Mouse (Mus musculus): Measurements from ENCODE around the gene Taf1d. TPM values are rescaled to one million over a fixed set of nuclear protein-coding genes. Genes with fewer than 3 reads are reported as not detected.

Taf1d gene
- total RNA-seq, 1 experiment: 1,438 TPM

DNA sequence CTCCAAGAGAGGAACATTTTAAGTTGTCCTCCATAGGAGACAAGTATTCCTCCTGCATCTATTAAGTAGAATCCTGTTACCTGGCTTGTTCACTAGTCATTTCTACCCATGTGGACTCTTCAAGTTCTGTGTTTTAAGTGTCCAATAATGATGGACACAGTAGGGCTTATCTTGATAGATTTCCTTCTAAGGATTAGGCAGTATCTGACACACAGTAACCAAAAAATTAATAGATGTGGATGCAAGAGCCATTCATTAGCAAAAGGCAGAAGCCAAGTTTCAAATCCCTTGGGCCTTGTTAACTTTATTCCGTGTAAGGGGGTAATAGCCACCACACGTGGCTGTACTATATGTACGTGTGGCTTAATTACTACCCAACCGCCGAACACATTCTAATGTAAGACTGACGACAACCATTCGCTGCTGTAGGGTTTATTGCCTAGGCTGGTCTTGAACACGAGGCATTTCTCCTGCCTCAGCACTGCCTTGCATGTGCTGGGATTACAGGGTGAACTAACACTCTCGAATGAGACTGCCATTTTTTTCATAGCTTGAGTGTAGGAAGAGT is 51.0 kb downstream of the Taf1d start:
- in situ Hi-C loops (cut with MboI; ENCODE audit: low sequenced_read_pairs in 2 of 2, unreplicated experiment in 2 of 2): no loop called here
- DNase-seq (ENCODE audit: low read depth, low spot score): peak; percentile 15

DNA sequence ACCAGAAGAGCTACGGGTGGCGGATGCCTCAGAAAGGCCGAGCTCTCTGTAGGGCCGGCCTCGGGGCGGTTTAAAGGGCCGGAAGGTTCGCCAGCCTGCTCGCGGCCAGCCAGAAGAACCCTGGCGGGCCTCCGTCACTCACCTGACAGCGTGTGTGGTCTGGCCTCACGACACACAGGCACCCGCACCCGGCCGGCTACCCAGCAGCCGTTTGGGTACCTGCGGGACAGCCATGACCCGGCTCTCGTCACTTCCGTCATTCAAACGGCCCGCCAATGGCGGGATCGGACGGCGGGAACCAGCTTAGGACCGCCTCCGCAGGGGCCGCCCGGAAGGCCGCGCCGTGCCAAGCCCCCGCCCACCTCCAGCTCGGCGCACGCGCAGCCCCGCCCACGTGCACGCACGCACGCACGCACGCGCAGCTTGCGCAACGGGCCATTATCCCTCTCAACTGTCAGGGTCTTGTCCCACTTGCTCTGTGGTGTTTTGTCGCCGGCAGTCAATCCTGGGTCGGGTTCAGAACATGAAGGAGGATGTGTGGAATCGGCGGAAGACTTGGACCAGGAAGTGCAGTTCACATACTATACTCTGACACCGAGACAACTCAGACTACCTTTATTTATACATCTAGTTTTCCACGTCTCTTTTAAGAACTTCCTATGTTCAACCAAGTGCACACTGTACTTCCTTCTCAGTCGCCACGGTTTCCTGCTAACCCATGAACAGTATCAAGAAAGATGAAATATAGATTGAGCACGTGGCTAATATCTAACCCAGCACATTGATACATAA is 51.7 kb downstream of the Taf1d start, which contains the start of gene Cep295:
Cep295 (minus strand) TSS at position 305 of the 792 bp plus-strand sequence.
- Histone ChIP-seq H3K9me3 (ENCODE audit: control insufficient read depth, insufficient read depth, low read depth, low read length) (no peaks in the 10 kb centered on the region), H3K36me3 (ENCODE audit: control insufficient read depth, insufficient read depth, low read length, poor library complexity, severe bottlenecking) (peaks cover 3% of the 10 kb centered on the region), H3K4me1 (ENCODE audit: control insufficient read depth in 2 of 2, insufficient read depth in 2 of 2, low read length in 2 of 2, poor library complexity in 1 of 2) (0 out of 4 replicates have a peak, but pooled peaks cover 0 to 2% of the 10 kb centered on the region in 2 experiments), H3K27ac (ENCODE audit: insufficient read depth, low read depth, low read length, poor library complexity, severe bottlenecking) (peak within 1 kb of the TSS; percentile 73), H3K9ac (ENCODE audit: insufficient read depth, low read depth, low read length, poor library complexity, severe bottlenecking) (peak within 1 kb of the TSS; percentile 94), H3K4me3 (ENCODE audit: insufficient read depth in 1 of 2, low read depth in 1 of 2, low read length in 2 of 2, poor library complexity in 1 of 2, severe bottlenecking in 1 of 2) (peak within 1 kb of the TSS; percentile 93 to 95)
- peak; percentile 83 for DNase-seq (ENCODE audit: low read depth, low spot score)
- TF ChIP-seq HCFC1 (IDR thresholded peaks at IDR 0.05; ENCODE audit: borderline replicate concordance, insufficient read depth, low read length): peak; percentile 65; the same call in 1 of the 2 replicates
- TF ChIP-seq ZNF384 (IDR thresholded peaks at IDR 0.05; ENCODE audit: low read depth, low read length): no peak
- in situ Hi-C loops (cut with MboI; ENCODE audit: low sequenced_read_pairs in 2 of 2, unreplicated experiment in 2 of 2): no loop called here

More for the DNA sequence above, 51.0 kb downstream of the Taf1d start:
- Histone ChIP-seq H3K9me3 (ENCODE audit: control insufficient read depth, insufficient read depth, low read depth, low read length) (no peaks in the 10 kb centered on the region), H3K9ac (ENCODE audit: insufficient read depth, low read depth, low read length, poor library complexity, severe bottlenecking) (peak overlapping the region; percentile 94), H3K27ac (ENCODE audit: insufficient read depth, low read depth, low read length, poor library complexity, severe bottlenecking) (peak overlapping the region; percentile 73), H3K4me3 (ENCODE audit: insufficient read depth in 1 of 2, low read depth in 1 of 2, low read length in 2 of 2, poor library complexity in 1 of 2, severe bottlenecking in 1 of 2) (peak overlapping the region; percentile 93 to 95), H3K36me3 (ENCODE audit: control insufficient read depth, insufficient read depth, low read length, poor library complexity, severe bottlenecking) (peaks cover 3% of the 10 kb centered on the region), H3K4me1 (ENCODE audit: control insufficient read depth in 2 of 2, insufficient read depth in 2 of 2, low read length in 2 of 2, poor library complexity in 1 of 2) (0 out of 4 replicates have a peak, but pooled peaks cover 0 to 2% of the 10 kb centered on the region in 2 experiments)
- TF ChIP-seq ZC3H11A (IDR thresholded peaks at IDR 0.05; ENCODE audit: borderline replicate concordance, low read depth, low read length) (no peak), ZNF384 (IDR thresholded peaks at IDR 0.05; ENCODE audit: low read depth, low read length) (no peak), HCFC1 (IDR thresholded peaks at IDR 0.05; ENCODE audit: borderline replicate concordance, insufficient read depth, low read length) (no peak), MAFK (IDR thresholded peaks at IDR 0.05; ENCODE audit: insufficient read depth, low read depth, low read length) (no peak), CHD2 (IDR thresholded peaks at IDR 0.05; ENCODE audit: low read depth, low read length) (no peak)

DNA sequence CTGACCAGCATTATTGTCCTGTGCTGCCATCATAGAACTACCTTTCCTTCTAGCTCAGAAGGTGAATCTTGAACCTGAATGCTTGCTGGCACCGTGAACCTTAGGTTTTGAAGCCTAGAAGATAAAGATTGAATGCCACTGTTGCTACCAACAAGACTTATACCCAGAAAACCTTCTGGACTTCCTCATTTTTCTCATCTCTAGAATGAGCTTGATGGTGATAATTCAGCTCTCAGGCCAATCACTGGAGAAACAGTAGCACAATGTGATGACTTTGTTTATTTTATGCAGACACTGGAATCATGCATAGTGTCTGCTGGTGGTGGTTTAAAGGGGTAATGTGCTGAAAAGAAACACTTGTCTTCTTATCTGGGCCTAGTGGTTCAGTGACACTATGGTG is 58.8 kb downstream of the Taf1d start:
- no peak for TF ChIP-seq ZNF384 (IDR thresholded peaks at IDR 0.05; ENCODE audit: low read depth, low read length)
- TF ChIP-seq ZC3H11A (IDR thresholded peaks at IDR 0.05; ENCODE audit: borderline replicate concordance, low read depth, low read length): no peak
- TF ChIP-seq CHD2 (IDR thresholded peaks at IDR 0.05; ENCODE audit: low read depth, low read length): no peak
- TF ChIP-seq HCFC1 (IDR thresholded peaks at IDR 0.05; ENCODE audit: borderline replicate concordance, insufficient read depth, low read length): no peak
- TF ChIP-seq MAFK (IDR thresholded peaks at IDR 0.05; ENCODE audit: insufficient read depth, low read depth, low read length): no peak
- Histone ChIP-seq H3K4me3 (ENCODE audit: insufficient read depth in 1 of 2, low read depth in 1 of 2, low read length in 2 of 2, poor library complexity in 1 of 2, severe bottlenecking in 1 of 2) (no peak overlapping the region), H3K36me3 (ENCODE audit: control insufficient read depth, insufficient read depth, low read length, poor library complexity, severe bottlenecking) (no peaks in the 10 kb centered on the region), H3K4me1 (ENCODE audit: control insufficient read depth in 2 of 2, insufficient read depth in 2 of 2, low read length in 2 of 2, poor library complexity in 1 of 2) (0 out of 4 replicates have a peak, but pooled peaks cover 0 to 2% of the 10 kb centered on the region in 2 experiments), H3K27ac (ENCODE audit: insufficient read depth, low read depth, low read length, poor library complexity, severe bottlenecking) (no peak overlapping the region), H3K9me3 (ENCODE audit: control insufficient read depth, insufficient read depth, low read depth, low read length) (no peaks in the 10 kb centered on the region), H3K9ac (ENCODE audit: insufficient read depth, low read depth, low read length, poor library complexity, severe bottlenecking) (no peak overlapping the region)
- no peak for DNase-seq (ENCODE audit: low read depth, low spot score)
- in situ Hi-C loops (cut with MboI; ENCODE audit: low sequenced_read_pairs in 2 of 2, unreplicated experiment in 2 of 2): no loop called here

DNA sequence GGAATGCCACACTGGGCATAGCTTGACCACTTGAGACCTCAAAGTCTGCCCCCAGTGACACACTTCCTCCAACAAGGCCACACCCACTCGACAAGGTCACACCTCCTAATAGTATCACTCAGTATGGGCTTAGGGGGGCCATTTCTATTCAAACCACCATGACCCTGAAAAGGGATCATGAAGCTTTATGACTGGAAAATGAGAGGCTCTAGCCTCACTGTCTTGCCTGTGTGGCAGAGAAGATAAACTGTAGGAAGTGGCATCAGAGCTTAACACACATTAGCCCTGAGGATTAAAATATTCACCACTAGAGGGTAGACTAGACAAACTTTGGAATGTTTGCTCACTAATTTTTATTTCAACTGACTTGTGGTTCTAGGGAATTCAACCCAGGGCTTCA is 59.8 kb downstream of the Taf1d start:
- Histone ChIP-seq H3K9me3 (ENCODE audit: control insufficient read depth, insufficient read depth, low read depth, low read length) (no peaks in the 10 kb centered on the region), H3K4me3 (ENCODE audit: insufficient read depth in 1 of 2, low read depth in 1 of 2, low read length in 2 of 2, poor library complexity in 1 of 2, severe bottlenecking in 1 of 2) (no peak overlapping the region), H3K4me1 (ENCODE audit: control insufficient read depth in 2 of 2, insufficient read depth in 2 of 2, low read length in 2 of 2, poor library complexity in 1 of 2) (0 out of 4 replicates have a peak, but pooled peaks cover 0 to 2% of the 10 kb centered on the region in 2 experiments), H3K9ac (ENCODE audit: insufficient read depth, low read depth, low read length, poor library complexity, severe bottlenecking) (no peak overlapping the region), H3K27ac (ENCODE audit: insufficient read depth, low read depth, low read length, poor library complexity, severe bottlenecking) (no peak overlapping the region), H3K36me3 (ENCODE audit: control insufficient read depth, insufficient read depth, low read length, poor library complexity, severe bottlenecking) (no peaks in the 10 kb centered on the region)
- in situ Hi-C loops (cut with MboI; ENCODE audit: low sequenced_read_pairs in 2 of 2, unreplicated experiment in 2 of 2): no loop called here
- DNase-seq (ENCODE audit: low read depth, low spot score): no peak
- no peak for TF ChIP-seq ZNF384 (IDR thresholded peaks at IDR 0.05; ENCODE audit: low read depth, low read length)
- TF ChIP-seq MAFK (IDR thresholded peaks at IDR 0.05; ENCODE audit: insufficient read depth, low read depth, low read length): no peak
- no peak for TF ChIP-seq CHD2 (IDR thresholded peaks at IDR 0.05; ENCODE audit: low read depth, low read length)
- no peak for TF ChIP-seq ZC3H11A (IDR thresholded peaks at IDR 0.05; ENCODE audit: borderline replicate concordance, low read depth, low read length)
- TF ChIP-seq HCFC1 (IDR thresholded peaks at IDR 0.05; ENCODE audit: borderline replicate concordance, insufficient read depth, low read length): no peak

Data from ES-E14 (cell line).